ENCODE assay signal across 9 mouse cellular contexts in the genomic region with DNA sequence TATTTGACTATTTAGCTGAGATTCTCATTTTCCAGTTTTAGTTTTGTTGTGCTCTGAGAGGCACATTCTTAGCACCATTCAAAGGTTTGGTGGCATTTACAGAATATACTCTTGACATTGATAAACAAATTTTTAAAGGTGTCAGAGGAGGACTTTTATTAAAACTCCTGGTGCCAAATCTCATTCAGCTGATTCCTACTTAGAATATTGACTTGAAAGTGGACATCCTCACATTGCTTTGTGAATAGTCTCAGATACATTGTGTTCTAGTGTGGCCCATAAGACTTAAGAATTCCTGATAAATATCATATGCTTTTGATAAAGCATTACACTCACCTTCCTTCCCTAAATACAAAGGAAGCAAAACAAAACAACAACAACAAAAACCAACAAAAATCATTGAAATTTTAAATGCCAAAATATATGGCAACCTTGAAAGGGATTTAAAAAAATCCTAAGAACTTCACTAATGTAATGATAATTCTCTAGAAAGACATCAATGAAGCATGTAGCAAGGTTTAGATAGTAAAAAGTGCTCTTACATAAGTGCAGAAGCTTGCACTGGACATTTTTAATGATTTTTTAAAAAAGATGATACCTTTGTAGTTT. TPM values are rescaled to one million over a fixed set of nuclear protein-coding genes. Genes with fewer than 3 reads are reported as not detected.
DNase-seq lines count a peak whose midpoint lies in the region; ATAC-seq lines count a peak whose summit lies in the region.
"Had no signal": no experiment of that assay in that cellular context is flagged by ENCODE, and none has a peak within 500 bp of the region (broad histone marks: within the 10 kb centered on the region; RNA-seq: fewer than 3 reads in every experiment).

No protein-coding gene starts in this region.

- peak overlapping the region; percentile 98; the same call in 1 of the 2 replicates for H3K9ac ChIP-seq in kidney, embryonic 14.5 days (ENCODE audit: low read depth, low read length)
- H3K9ac ChIP-seq in hindbrain, embryonic 15.5 days = peak overlapping the region; percentile 100
- H3K9ac ChIP-seq in midbrain, embryonic 14.5 days (replicated peaks; ENCODE audit: low read length) = peak overlapping the region; percentile 97; the same call in 1 of the 2 replicates

- no peaks in the 10 kb centered on the region for H3K9me3 ChIP-seq in kidney, embryonic 14.5 days (ENCODE audit: control insufficient read depth, low read length)
- no peaks in the 10 kb centered on the region for H3K9me3 ChIP-seq in hindbrain, embryonic 15.5 days
- no peaks in the 10 kb centered on the region for H3K9me3 ChIP-seq in midbrain, embryonic 14.5 days (ENCODE audit: control insufficient read depth, low read length)

- peaks cover 9% of the 10 kb centered on the region for H3K4me1 ChIP-seq in kidney, embryonic 14.5 days (ENCODE audit: control insufficient read depth, insufficient read depth, low read length)
- no peaks in the 10 kb centered on the region; the same call in 1 of the 2 replicates for H3K4me1 ChIP-seq in brown adipose tissue, adult 24 weeks (ENCODE audit: control insufficient read depth, insufficient read depth, insufficient read length, low read length)
- H3K4me1 ChIP-seq in hindbrain, embryonic 15.5 days (replicated peaks) = peaks cover 15% of the 10 kb centered on the region
- peaks cover 14% of the 10 kb centered on the region for H3K4me1 ChIP-seq in midbrain, embryonic 14.5 days (ENCODE audit: control insufficient read depth, insufficient read depth, low read length)

- H3K36me3 ChIP-seq in kidney, embryonic 14.5 days (ENCODE audit: control insufficient read depth, insufficient read depth, low read length) = no peaks in the 10 kb centered on the region
- no peaks in the 10 kb centered on the region for H3K36me3 ChIP-seq in hindbrain, embryonic 15.5 days
- H3K36me3 ChIP-seq in midbrain, embryonic 14.5 days (ENCODE audit: control insufficient read depth, insufficient read depth, low read length) = no peaks in the 10 kb centered on the region

- no peaks in the 10 kb centered on the region for H3K27me3 ChIP-seq in kidney, embryonic 14.5 days (ENCODE audit: control insufficient read depth, insufficient read depth, low read length)
- H3K27me3 ChIP-seq in hindbrain, embryonic 15.5 days = no peaks in the 10 kb centered on the region
- H3K27me3 ChIP-seq in midbrain, embryonic 14.5 days (ENCODE audit: control insufficient read depth, insufficient read depth, low read length) = no peaks in the 10 kb centered on the region

- H3K27ac ChIP-seq in kidney, embryonic 14.5 days (ENCODE audit: low read depth, low read length) = peak overlapping the region; percentile 100; the same call in 1 of the 2 replicates
- no peak overlapping the region for H3K27ac ChIP-seq in brown adipose tissue, adult 24 weeks (replicated peaks; ENCODE audit: low read depth, low read length)
- peak overlapping the region; percentile 100 for H3K27ac ChIP-seq in hindbrain, embryonic 15.5 days (replicated peaks)
- H3K27ac ChIP-seq in midbrain, embryonic 14.5 days (replicated peaks; ENCODE audit: low read depth, low read length) = peak overlapping the region; percentile 100

- no peak for DNase-seq in kidney, postnatal 4 days
- no peak for DNase-seq in midbrain, embryonic 14.5 days
- no peak for DNase-seq in right cerebral cortex, postnatal 10 days (ENCODE audit: low spot score in 2 of 2)
- DNase-seq in T-cell, adult 2 months (ENCODE audit: low spot score) = no peak
- DNase-seq in right cerebral cortex, postnatal 25 days = no peak
- DNase-seq: lung, postnatal 4 days had no signal

- H3K4me3 ChIP-seq in kidney, embryonic 14.5 days (ENCODE audit: low read length) = peak overlapping the region; percentile 69
- H3K4me3 ChIP-seq in brown adipose tissue, adult 24 weeks (ENCODE audit: insufficient read depth, low read depth, low read length) = peak overlapping the region; percentile 99
- peak overlapping the region; percentile 70 for H3K4me3 ChIP-seq in hindbrain, embryonic 15.5 days
- H3K4me3 ChIP-seq in midbrain, embryonic 14.5 days (replicated peaks; ENCODE audit: low read depth, low read length) = peak overlapping the region; percentile 91

- peak overlapping the region; percentile 49 for H3K4me2 ChIP-seq in kidney, embryonic 14.5 days (replicated peaks; ENCODE audit: low read depth, low read length)
- H3K4me2 ChIP-seq in hindbrain, embryonic 15.5 days = peak overlapping the region; percentile 61
- H3K4me2 ChIP-seq in midbrain, embryonic 14.5 days (ENCODE audit: low read length) = peak overlapping the region; percentile 73

- no peak for ATAC-seq in kidney, embryonic 14.5 days (ENCODE audit: low FRiP score, low TSS enrichment)
- no peak for ATAC-seq in hindbrain, embryonic 15.5 days (ENCODE audit: low FRiP score, low read depth)
- ATAC-seq in midbrain, embryonic 14.5 days (ENCODE audit: low FRiP score, low TSS enrichment) = no peak

RNA-seq across cellular contexts. Expression of gene Gm10762, which starts 1.1 kb away (rescaled TPM):
- polyA plus RNA-seq in kidney, embryonic 14.5 days (2014; fragmentation: Nextera tagmentation; extraction: Ambion mirVana) = 14.1 and 14.6 TPM in 2 replicates
- 13.5 and 22.9 TPM in 2 replicates for polyA plus RNA-seq in brown adipose tissue, adult 24 weeks (2012; ENCODE audit: insufficient read depth, insufficient read length, missing spikeins)
- 21.8 and 21.9 TPM in 2 replicates for polyA plus RNA-seq in hindbrain, embryonic 15.5 days (2015; fragmentation: Nextera tagmentation; extraction: Ambion mirVana)
- polyA plus RNA-seq in midbrain, embryonic 14.5 days (2014; fragmentation: Nextera tagmentation; extraction: Ambion mirVana) = 21.8 and 23.1 TPM in 2 replicates

RNA-seq across cellular contexts. Expression of gene Zc3h6, which starts 1.4 kb away (rescaled TPM):
- 1.5 and 1.8 TPM in 2 replicates for polyA plus RNA-seq in kidney, embryonic 14.5 days (2014; fragmentation: Nextera tagmentation; extraction: Ambion mirVana)
- 3.1 and 4.1 TPM in 2 replicates for polyA plus RNA-seq in brown adipose tissue, adult 24 weeks (2012; ENCODE audit: insufficient read depth, insufficient read length, missing spikeins)
- 2.9 and 4.3 TPM in 2 replicates for polyA plus RNA-seq in hindbrain, embryonic 15.5 days (2015; fragmentation: Nextera tagmentation; extraction: Ambion mirVana)
- polyA plus RNA-seq in midbrain, embryonic 14.5 days (2014; fragmentation: Nextera tagmentation; extraction: Ambion mirVana) = 5.7 and 6.0 TPM in 2 replicates

RNA-seq across cellular contexts. Expression of gene Zc3h8, which starts 24.7 kb away (rescaled TPM):
- polyA plus RNA-seq in kidney, embryonic 14.5 days (2014; fragmentation: Nextera tagmentation; extraction: Ambion mirVana) = 10.8 and 12.4 TPM in 2 replicates
- polyA plus RNA-seq in brown adipose tissue, adult 24 weeks (2012; ENCODE audit: insufficient read depth, insufficient read length, missing spikeins) = 5.8 and 8.0 TPM in 2 replicates
- 12.0 and 13.7 TPM in 2 replicates for polyA plus RNA-seq in hindbrain, embryonic 15.5 days (2015; fragmentation: Nextera tagmentation; extraction: Ambion mirVana)
- polyA plus RNA-seq in midbrain, embryonic 14.5 days (2014; fragmentation: Nextera tagmentation; extraction: Ambion mirVana) = 12.4 and 14.1 TPM in 2 replicates
